Mouse (Mus musculus) lung, postnatal 14 days (tissue): Measurements from ENCODE around the gene Cacnb3.
A peak's percentile ranks its signal among the peaks of the same experiment; 100 is the strongest.

Experiments used
- DNase-seq: peaks from one replicate; pipeline ENCODE4 v3.0.0; 2021

The Cacnb3 gene

DNA sequence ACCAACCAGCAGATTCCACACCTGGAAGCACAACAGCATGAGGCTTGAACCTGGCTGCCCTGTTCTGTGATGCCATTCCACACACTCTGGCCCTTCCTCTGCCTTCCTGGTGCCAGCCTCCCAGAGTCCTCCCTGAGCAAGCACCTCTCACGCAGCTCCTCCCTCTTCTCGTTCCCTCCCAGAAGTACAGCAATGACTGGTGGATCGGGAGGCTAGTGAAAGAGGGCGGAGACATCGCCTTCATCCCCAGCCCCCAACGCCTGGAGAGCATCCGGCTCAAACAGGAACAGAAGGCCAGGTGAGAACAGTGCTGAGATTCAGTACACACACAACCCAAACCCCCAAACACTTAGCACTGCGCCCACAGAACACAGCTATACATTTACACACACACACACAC lies 9.5 kb downstream of the Cacnb3 start:
- no peak for DNase-seq

DNA sequence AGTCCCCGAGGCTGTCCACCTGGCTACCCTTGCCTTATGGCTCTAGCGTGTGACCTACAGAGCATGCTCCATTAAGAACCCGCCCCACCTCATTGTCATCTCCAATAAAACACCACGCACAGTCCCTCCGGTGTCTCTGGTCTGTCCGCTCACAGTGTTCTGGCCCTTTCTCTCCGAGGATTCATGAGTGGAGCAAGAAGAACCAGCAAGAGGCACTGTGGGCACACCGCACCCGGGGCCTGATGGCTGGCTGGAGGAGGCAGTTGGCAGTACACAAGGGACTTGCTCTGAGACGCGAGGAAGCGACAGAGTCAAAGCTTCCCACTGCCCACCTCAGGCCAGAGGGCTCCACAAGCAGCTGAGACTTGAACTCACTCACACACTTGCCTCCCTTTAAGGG lies 13.8 kb downstream of the Cacnb3 start:
- DNase-seq, result no peak

DNA sequence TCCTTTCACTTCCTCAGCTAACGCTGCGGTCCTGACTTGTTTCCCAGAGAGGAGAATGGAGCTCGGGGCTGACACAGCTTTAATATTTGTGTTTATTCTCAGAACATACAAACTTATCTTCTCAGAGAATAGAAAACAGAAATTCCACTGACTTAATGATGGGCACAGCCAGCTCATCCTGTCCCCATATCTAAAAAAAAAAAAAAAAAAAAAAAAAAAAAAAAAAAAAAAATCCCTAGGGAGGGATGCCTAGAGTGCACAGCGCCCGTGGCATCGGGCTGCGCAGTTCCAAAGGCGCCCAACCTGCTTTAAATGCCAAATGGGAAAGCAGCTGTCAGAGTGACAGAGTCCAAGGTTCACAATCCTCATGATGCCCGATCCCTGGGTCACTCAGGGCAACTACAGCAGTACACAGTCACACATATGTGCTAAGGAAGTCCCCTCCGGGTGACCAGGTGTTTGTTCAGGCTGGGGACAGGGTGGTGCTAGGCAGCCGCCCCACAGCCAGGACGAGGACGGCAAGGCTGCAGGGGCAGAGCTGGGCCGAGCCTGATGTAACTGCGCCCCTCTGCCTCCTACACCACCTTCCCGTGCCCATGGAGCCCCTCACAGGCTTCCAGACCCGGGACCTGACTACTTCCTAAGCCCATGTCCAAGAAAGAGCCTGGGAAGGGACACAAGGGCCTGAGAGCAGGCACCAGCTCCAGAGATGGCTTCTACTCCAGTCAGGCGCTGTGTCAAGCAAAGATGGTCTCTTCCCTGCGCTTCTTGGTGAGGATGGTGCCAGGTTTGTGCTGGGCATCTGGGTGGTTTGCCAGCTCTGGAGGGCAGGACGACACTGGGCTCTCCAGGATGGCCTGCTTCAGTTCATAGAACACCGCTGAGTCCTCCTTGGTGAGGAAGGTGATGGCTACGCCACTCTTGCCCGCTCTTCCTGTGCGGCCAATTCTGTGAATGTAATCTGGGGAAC lies 14.7 kb downstream of the Cacnb3 start:
- no peak for DNase-seq

DNA sequence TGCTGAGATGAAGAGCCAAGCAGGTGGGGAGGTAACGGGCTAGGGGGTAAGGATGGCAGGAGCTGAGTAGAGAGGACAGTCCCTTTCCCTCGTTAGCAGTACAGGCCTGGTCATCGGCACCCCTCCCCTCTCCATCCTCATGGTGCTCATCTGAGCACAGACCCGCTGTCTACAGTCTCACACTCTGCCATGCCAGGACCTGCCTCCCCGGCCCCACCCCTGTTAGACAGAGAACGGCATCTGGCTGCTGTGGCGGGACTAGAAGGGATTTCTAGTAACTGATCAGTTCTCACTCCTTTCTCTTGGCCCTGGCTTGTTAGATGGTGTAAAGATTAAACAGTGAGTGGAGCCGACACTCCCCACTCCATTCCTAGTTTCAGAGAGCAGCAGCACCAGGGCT lies 16.1 kb downstream of the Cacnb3 start:
- DNase-seq, result no peak

DNA sequence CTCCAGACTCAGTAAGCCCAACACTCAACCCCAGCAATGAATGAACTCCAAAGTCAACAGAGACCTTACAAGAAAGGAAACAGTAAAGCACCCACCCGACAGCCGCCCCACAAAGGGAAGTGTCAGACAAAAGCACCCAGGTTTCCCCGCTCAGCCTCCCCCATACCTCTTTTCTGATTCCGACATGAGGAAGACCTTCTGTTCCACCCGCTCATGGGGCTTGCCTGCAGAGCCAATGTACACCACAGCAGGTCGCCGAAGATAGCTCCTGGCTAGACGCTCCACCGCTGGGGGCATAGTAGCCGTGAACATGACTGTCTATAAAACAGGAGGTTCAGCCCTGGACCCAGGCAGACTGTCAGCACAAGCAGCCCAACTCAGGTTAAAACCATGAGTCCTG lies 16.7 kb downstream of the Cacnb3 start:
- DNase-seq, result no peak

DNA sequence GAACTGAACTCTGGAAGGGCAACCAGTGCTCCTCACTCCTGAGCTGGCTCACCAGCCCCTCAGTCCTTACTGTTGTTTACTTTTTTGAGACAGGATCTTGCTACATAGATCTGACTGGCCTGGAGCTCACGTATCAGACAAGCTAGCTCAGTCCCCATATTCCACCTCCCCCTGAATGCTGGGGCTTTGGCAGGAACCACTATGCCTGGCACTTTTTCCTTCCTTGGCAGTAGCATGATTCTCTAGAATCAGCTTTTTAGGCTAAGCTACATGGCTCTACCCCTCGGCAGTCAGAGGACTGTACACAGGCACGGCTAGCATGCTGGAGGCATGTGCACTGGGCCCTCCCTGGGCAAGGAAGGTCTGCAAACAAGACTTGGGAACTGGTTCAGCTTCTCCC lies 17.4 kb downstream of the Cacnb3 start:
- no peak for DNase-seq

DNA sequence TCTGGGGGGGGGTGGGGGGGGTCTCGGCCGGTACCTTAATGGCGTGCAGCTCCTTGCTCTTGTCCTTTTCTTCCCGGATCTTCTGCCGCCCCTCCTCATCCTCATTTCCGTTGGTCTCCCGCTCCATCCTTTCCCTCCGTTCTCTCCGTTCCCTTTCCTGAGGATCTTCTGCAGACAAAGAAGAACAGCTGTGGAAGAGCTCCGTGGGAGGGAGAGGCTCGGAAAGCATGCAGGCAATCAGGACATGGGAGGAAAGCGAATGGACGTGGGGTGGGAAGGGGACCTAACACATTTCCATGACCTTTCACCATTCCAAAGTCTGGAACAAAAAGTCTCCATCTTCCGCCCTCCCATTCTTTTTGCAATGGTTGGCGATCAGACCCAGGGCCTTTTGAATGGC lies 20.8 kb downstream of the Cacnb3 start:
- DNase-seq, result no peak

DNA sequence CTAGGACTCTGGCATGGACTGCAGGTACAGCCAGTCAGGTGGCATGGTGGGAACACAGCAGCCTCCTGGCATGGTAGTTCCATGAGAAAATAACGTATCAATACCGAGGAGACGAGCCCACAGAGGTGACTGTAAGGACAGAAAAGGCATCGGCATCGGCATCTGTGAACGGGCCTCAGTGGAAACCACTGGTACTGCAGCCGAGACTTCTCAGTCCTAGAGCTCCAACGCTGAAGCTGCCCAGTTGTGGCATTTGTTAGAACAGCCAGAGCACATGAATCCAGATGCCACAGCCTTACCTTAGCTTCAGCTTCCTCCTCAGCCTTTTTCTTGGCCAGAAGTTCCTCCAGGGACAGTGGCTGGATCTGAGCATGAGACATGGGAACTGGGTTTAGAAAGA lies 21.5 kb downstream of the Cacnb3 start:
- no peak for DNase-seq

DNA sequence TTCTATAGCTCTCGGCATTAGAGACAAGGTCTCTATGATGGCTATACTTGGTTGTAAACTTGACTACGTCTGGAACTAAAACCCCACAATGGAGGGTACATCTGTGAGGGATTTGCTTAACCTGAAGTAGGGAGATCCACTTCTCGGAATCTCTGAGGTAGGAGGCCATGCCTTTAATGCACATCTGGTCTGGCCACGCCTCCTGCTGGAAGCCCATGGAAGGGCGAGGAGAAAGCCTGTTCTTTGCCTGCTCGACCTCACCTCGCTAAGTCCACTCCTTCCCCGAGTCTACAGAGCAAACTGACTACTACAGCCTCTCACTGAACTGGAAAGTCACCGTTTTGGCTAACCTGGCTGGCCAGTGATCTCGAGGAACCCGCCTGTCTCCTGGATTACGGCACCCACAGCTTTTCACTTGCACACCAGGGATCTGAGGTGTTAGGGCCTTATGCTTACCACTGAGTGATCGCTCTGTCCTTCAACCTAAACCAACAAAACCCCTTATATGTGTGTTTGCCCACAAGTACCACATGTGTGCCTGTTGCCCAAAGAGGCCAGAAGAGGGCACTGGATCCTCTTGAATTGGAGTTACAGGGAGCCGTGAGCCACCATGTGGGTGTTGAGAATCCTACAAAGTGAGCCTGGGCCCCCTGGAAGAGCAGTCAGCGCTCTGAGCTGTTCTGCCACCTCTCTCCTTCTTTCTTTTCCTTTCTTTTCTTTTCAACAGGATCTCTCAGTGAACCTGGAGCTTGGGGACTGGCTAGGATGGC lies 26.5 kb downstream of the Cacnb3 start:
- DNase-seq, result no peak

DNA sequence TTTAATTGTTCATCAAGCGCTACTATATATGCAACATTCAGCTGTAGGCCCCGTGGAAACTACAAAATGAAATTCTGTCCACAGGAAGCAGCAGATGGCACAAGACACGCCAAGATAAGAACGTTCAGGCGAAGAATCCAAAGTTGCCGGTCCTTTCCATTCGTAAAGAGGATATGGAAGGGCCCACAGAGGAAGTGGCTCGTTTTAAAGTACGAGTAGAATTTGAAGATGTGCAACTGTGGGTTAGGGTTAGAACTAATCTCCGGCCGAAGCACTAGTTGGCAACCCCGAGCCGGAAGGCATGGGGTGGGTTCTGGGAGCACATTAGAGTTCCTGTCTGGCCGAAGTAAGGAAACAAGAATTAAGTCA lies 31.5 kb downstream of the Cacnb3 start:
- DNase-seq, result no peak

DNA sequence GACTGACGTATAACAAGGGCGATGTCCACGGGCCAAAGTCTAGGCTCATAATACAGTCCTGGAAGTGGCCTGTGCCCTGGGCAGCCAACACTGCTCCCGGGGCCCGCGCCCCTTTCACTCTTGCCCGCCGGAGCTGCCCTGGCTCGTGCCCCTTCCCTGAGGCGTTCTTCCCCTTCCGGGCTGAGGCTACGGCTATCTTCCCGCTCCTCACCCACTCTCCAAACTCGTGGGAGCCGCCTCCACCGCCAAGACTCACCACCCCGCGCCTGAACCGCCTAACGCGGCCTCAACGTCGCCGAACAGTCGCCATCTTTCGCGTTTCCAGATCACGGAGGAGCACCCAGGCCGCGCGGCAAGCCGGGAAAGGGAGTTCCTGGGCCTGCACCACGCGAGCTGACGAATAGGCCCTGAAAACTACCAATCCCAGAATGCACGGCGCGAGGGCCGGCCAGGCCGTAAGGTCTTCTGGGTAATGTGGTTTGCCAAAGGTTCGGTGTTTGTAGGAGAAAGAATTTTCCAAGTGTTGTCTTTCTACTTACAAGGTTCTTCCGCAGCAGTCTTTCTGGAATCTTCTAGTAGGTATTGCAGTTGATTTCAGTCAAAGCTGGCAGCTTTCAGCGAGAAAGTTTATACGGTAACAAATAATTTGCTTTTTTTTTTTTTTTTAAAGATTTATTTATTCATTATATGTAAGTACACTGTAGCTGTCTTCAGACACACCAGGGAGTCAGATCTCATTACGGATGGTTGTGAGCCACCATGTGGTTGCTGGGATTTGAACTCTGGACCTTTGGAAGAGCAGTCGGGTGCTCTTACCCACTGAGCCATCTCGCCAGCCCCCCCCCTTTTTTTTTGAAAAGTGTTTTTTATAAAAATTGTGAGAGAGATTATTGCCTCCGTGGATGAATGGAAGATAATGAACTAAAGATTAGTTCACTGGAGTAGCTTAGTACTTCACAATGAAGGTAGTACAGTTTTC lies 32.2 kb downstream of the Cacnb3 start, which contains the start of gene Ddx23:
Gene Ddx23, minus strand, starts transcription at position 328 of the 979 bp plus-strand sequence.
- peak; percentile 94 for DNase-seq

DNA sequence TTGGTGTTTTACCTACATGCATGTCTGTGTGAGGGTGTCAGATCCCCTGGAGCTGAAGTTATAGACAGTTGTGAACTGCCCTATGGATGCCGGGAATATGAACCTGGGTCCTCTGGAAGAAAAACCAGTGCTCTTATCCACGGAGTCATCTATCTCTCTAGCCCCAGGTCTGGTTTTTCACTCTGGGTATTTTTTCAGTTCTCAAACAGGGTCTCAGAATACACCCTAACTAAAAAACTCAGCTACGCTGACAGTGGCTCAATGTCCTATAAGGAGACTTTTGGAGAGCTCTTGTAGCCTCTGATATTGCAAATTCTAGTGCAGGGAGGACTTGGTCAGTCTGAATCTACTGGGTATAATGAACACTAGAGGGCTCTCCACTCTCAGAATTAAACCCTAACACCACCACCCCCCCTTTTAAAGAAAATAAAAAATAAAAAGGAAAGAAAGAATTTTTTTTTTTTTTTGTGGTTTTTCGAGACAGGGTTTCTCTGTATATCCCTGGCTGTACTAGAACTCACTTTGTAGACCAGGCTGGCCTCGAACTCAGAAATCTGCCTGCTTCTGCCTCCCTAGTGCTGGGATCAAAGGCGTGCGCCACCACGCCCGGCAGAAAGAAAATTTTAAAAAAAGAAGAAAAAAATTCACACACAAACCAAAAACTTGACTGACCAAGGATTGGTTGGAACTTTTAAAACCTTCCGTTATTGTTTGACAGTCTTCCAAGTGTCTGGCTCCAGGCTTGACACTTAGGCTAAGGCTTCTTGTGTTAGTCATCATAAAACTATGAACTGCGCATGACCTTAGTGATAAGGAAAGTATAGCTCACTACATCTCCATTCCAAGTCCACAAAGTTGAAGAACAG lies 33.6 kb downstream of the Cacnb3 start:
- DNase-seq, result no peak

DNA sequence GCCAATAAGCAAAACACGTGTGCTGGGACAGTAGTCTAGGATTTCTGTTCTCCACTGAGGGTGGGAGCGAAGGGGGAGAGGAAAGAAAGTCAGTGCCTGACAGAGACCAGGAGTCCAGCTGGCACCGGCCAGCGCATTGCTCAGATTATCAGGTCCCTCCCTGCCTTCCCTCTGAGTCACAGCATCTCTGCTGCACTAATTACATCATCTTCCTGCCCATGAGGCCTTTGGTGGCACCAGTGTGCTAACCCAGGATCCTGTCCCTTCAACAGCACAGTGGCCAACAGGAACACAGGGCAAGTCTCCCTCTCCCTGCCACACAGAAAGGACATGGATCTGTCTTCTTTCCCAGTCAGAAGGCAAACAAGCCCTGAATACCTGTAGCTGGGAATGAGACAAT lies 42.0 kb downstream of the Cacnb3 start:
- no peak for DNase-seq

DNA sequence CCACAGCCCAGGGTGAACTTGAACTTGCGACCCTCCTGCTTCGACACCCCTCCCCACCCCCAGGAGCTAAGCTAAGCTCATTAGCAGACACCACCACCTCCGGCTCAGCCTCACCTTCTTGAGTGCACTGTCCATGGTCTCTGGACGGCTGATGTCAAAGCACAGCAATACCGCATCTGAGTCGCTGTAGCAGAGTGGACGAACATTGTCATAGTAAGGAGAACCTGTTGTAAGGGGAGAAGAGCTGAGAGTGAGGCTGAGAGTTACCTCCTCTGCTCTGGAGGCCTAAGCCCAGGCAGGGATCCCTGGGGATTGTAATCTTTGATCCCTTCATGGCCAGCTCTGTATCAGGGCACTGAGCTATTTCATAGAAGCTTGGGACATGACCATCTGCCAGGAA lies 43.1 kb downstream of the Cacnb3 start:
- DNase-seq, result no peak

DNA sequence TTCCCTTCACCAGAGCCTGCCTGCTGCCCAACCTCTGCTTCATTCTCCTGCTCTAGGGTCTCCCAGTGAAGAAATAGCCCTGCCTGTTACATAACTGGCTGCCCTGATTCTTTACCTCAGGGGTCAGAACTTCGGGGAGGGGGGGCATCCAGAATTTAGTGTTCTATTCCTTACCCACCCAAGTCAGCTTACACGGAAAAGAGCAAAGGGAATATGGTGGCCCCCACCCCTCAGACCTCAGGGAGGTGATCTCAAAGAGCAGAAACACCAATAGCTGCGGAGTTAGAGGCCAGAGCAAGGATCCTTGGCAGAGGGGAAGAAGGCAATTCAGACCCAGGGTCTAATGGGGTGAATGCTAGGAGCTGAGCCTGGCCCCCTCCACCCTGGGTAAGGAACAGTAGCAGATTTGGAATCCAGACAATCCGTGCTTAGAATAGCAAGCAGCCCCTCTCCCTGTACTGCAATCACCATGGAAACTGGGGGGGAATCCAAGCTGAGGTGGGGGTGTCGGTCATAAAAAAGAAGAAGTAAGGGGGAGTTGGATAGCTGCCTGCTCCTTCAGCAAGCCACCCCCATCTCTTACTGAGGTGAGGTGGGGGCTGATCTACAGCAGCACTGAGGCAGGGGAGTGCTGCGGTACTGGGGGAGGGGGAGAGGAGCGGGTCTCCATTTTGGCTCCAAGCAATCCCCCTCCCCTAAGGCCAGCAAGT lies 43.8 kb downstream of the Cacnb3 start:
- no peak for DNase-seq

DNA sequence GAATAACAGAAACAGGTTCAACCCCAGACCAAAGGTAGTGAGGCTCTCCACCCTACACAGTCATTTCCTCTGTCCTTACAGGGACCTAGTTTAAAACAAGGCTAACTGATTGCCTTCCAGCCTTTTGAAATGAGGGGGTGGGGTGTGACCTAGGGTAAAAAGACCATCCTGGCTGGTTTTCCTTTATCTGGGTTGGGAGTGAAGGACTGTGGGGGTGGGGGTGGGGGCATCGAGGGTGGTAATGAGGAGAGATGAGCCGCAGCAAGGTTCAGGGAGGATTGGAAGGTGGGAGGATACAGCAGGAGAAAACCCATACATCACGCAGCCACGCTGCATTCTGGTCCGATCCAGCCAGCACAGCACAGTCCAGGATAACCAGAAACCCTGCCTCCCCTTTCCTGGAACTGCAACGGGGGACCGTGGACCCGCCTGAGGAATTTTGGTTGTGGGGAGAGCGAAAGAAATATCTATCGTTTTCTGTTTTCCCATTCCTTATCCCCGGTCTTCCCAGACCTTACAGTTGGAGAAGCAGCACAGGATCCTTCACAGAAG lies 44.4 kb downstream of the Cacnb3 start:
- no peak for DNase-seq

DNA sequence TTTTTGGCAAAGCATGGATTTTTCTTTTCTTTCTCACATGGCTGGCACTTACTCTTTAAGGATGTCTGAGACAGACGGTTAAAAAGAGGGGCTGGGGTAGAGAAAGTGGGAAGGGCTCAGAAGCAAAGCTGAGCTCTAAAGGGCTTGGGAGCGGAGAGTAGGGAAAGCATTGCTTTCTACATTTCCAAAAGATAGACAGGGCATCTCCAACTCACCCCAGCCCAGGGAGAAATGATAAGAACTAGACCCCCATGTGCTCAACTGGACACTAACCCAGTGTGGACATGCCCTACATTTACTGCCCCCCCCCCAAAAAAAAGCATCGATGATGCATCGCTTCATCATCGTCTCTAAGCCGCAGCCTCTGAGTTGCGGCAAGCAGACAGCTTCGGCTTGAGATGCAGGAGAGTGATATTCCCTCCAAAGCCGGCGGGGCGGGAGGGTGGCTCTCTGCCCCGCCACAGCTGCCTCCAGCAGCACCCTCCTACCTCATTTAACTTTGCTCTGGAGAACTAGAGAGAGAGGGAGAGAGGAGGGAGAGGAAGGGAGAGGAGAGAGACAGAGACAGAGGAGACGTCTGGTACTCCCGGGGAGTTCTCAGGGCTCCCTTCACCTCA lies 45.1 kb downstream of the Cacnb3 start:
- DNase-seq, result no peak

DNA sequence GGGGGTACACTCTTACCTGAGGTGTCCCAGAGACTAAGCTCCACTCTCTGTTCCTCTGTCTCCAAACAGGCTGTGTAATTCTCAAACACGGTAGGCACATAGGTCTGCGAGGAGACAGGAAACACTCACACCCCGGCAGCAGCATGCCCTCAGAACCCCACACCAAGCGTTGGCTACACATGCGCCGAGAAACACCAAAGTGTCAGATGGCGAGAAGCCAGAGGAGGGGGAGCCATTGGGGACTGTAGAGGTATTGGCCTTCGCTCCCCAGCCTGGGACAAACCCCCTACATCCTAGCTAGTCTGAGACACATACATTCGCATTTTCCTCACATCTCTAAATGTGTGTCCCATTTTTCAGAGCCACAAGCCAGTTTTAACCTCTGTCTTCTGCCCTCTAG lies 45.8 kb downstream of the Cacnb3 start:
- DNase-seq, result peak; percentile 14

DNA sequence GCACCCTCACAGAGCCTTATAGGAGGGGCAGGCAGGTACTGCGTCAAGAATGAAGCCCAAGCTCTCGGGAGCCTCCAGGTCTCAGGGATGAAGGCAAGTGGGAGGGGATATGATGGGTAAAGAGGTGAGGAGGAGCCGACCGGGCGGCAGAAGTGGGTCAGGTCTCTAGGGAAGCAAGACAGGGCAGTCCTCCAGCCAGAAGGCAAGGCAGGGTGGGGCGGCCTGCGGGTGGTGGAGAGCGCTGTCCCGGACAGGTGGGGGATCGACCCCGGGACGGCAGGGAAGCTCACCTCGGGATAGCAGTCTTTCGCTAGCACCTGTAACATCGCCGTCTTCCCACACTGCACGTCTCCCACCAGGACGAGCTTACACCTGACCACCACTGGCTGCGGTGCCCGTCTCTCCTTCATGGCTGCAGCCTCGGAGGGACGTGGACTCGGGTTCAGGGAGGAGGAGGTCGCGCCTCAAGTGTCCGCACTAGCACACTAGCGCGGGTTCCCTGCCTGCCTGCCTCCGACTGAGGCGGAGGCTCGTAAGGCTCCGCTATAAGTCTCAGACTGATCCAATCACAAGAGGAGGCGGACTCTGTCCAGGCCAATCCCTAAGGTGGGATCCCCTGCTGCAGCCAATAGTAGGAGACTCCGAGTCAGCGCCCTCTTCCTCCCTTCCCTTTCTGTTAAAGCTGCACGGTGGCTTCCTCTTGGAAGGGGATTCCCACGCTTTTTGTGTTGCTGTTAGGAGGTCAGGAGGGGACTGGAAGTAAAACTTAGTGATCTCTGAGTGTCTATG lies 46.5 kb downstream of the Cacnb3 start, which contains the start of gene Rnd1:
Gene Rnd1, minus strand, starts transcription at position 522 of the 789 bp plus-strand sequence.
- DNase-seq, result peak; percentile 78
